Mouse (Mus musculus): ENCODE results near the gene Chka. TPM values are rescaled to one million over a fixed set of nuclear protein-coding genes. Genes with fewer than 3 reads are reported as not detected.

The Chka gene
- polyA plus RNA-seq, 1 experiment from 2014 or later: 24.1 TPM

DNA sequence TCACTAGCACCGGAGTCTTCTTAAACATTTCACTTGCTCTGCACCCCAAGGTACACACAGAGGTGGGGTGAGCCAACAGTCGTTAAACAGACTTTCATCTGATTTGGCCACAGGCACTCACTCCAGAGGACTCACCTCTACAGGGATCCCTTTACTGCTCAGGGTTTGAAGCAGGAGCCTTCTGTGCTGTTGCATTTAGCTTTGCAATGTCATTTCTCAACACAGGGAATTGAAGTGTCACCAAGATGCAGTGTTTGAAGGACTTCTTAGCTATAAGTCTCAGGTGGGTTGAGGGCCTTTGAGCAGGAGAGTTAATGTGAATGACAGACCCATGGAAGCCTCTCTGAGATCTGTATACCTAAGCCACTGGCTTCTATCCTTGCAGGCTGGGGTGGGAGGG, 7.9 kb upstream of the Chka start:
- WGBS: 82% methylated on average over 2 of the region's 2 CpGs
- no peak for ATAC-seq (replicated peaks; ENCODE audit: extremely low read depth, insufficient read depth, low FRiP score)
- no peak overlapping the region; the same call in 1 of the 2 replicates for H3K27ac ChIP-seq (ENCODE audit: low read length)

DNA sequence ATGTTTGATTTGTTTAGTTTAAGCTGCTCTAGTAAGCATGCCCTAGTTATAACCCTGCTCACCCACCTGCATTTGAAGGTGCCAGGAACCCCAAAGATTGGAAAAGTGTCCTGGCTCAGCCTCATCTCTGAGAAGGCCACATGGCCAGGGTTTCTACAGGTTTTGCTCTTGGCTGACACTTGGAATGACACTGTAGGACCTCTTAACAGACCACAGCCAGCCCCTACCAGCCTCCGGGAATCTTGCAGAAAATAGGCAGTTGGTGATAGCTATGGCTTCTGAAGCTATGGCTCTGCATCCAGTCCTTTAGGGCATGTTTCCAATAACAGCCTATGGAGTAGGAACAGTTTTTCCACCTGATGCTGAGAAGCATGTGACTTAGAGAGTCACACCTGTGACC, 6.7 kb upstream of the Chka start:
- H3K4me1 ChIP-seq (ENCODE audit: control insufficient read depth, insufficient read depth, low read length): peaks cover 5% of the 10 kb centered on the region; the same call in 1 of the 2 replicates
- no peaks in the 10 kb centered on the region for H3K36me3 ChIP-seq (ENCODE audit: control insufficient read depth, insufficient read depth)
- H3K27ac ChIP-seq (ENCODE audit: low read length): no peak overlapping the region
- no peaks in the 10 kb centered on the region for H3K9me3 ChIP-seq (replicated peaks; ENCODE audit: control insufficient read depth, low read length)
- H3K27me3 ChIP-seq (ENCODE audit: control insufficient read depth, insufficient read depth, low read length): no peaks in the 10 kb centered on the region
- H3K4me2 ChIP-seq (ENCODE audit: low read depth, low read length): no peak overlapping the region
- H3K4me3 ChIP-seq (ENCODE audit: low read length): no peak overlapping the region
- 94% methylated on average over 1 of the region's 1 CpGs for WGBS
- H3K9ac ChIP-seq (ENCODE audit: low read length): no peak overlapping the region
- ATAC-seq (replicated peaks; ENCODE audit: extremely low read depth, insufficient read depth, low FRiP score): no peak

More for the DNA sequence above, 7.9 kb upstream of the Chka start:
- Histone ChIP-seq H3K9ac (ENCODE audit: low read length) (no peak overlapping the region), H3K36me3 (ENCODE audit: control insufficient read depth, insufficient read depth) (no peaks in the 10 kb centered on the region), H3K27me3 (ENCODE audit: control insufficient read depth, insufficient read depth, low read length) (no peaks in the 10 kb centered on the region), H3K9me3 (replicated peaks; ENCODE audit: control insufficient read depth, low read length) (no peaks in the 10 kb centered on the region), H3K4me1 (ENCODE audit: control insufficient read depth, insufficient read depth, low read length) (peaks cover 5% of the 10 kb centered on the region; the same call in 1 of the 2 replicates), H3K4me2 (ENCODE audit: low read depth, low read length) (no peak overlapping the region), H3K4me3 (ENCODE audit: low read length) (no peak overlapping the region)

GRCm38 (mm10) chr19:3845339-3845738, 6.2 kb upstream of the Chka start:
- peaks cover 2% of the 10 kb centered on the region; the same call in 1 of the 2 replicates for H3K4me1 ChIP-seq (ENCODE audit: control insufficient read depth, insufficient read depth, low read length)
- WGBS: 89% methylated on average over 11 of the region's 11 CpGs
- H3K36me3 ChIP-seq (ENCODE audit: control insufficient read depth, insufficient read depth): no peaks in the 10 kb centered on the region
- no peaks in the 10 kb centered on the region for H3K9me3 ChIP-seq (replicated peaks; ENCODE audit: control insufficient read depth, low read length)
- ATAC-seq (replicated peaks; ENCODE audit: extremely low read depth, insufficient read depth, low FRiP score): no peak
- H3K4me2 ChIP-seq (ENCODE audit: low read depth, low read length): no peak overlapping the region
- no peaks in the 10 kb centered on the region for H3K27me3 ChIP-seq (ENCODE audit: control insufficient read depth, insufficient read depth, low read length)
- no peak overlapping the region for H3K4me3 ChIP-seq (ENCODE audit: low read length)
- H3K9ac ChIP-seq (ENCODE audit: low read length): no peak overlapping the region
- H3K27ac ChIP-seq (ENCODE audit: low read length): no peak overlapping the region

DNA sequence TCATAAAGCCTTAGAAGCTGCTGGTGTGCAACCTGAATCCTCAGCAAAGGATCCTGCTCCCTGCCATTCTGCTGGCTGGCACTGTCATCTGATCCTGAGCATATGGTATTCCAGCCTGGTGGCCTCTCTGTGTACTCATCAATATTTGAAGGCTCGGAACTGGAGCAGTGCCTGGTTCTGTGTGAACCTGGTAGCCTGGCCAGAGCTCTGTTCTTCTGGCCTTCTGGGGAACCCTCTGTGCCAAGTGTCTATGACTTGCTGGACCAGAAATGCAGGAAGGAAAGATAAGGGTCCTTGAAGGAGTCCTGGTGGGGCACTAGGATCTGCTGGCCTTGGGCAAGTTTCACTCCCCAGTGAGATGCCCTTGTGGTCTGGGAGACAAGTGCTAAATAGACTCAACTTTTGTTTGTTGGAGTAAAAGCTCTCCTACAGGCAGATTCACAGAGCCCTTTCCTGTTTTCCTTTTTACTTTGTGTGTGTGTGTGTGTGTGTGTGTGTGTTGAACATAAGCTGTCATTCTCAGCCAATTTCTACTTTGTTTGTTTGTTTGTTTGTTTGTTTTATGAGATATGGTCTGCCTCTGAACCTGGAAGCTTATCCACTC, 5.7 kb upstream of the Chka start:
- 83% methylated on average over 1 of the region's 1 CpGs for WGBS
- Histone ChIP-seq H3K4me1 (ENCODE audit: control insufficient read depth, insufficient read depth, low read length) (peaks cover 2% of the 10 kb centered on the region; the same call in 1 of the 2 replicates), H3K9me3 (replicated peaks; ENCODE audit: control insufficient read depth, low read length) (no peaks in the 10 kb centered on the region), H3K9ac (ENCODE audit: low read length) (no peak overlapping the region), H3K4me3 (ENCODE audit: low read length) (no peak overlapping the region), H3K27me3 (ENCODE audit: control insufficient read depth, insufficient read depth, low read length) (no peaks in the 10 kb centered on the region), H3K27ac (ENCODE audit: low read length) (no peak overlapping the region), H3K36me3 (ENCODE audit: control insufficient read depth, insufficient read depth) (no peaks in the 10 kb centered on the region), H3K4me2 (ENCODE audit: low read depth, low read length) (no peak overlapping the region)
- no peak for ATAC-seq (replicated peaks; ENCODE audit: extremely low read depth, insufficient read depth, low FRiP score)

DNA sequence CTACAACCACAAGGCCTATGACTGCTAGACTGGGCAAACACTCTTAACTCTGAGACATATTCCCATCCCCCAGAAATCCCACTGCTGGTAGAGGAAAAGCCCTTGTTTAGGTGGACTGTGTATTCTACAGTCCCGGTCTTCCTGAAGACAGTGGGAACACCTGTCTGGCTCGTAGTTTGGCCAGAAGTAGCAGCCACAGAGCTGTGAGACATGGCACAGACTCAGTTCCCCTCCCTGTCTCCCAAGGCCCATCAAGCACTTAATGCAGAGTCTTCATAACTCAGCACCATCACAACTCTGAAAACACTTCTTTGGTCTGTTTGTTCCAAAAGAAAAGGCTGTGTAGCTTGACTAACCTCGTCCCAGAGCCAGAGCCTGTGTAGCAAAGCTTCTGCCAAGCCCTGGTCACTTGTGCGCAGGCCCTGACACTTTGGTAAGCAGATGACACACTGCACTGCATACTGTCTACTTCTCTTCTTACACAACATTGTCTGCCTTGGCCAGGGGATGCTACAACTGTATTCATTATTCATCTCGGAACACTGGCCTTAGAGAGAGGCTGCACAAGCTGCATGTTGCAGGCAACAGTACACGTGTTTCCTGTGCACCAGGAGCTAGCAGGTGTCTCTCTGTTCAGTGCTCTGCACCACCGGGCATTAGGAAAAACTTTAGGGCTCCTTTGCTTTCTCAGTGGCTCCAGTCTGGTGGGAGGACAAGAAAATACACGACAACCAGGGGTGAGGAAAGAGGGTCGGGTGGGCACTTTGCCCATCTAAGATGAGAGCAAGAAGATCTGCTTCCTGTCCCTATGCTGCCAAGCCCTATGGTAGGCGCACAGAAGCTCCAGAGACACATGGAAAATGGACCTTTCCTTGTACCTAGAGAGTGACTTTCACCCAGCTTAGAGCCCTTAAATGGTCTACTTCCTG, 4.6 kb upstream of the Chka start:
- ATAC-seq (replicated peaks; ENCODE audit: extremely low read depth, insufficient read depth, low FRiP score): no peak
- whole genome bisulfite sequencing: 73% methylated on average over 10 of the region's 10 CpGs

GRCm38 (mm10) chr19:3847711-3848110, 3.9 kb upstream of the Chka start:
- H3K9ac ChIP-seq (ENCODE audit: low read length): no peak overlapping the region
- no peaks in the 10 kb centered on the region for H3K27me3 ChIP-seq (ENCODE audit: control insufficient read depth, insufficient read depth, low read length)
- no peak overlapping the region for H3K4me2 ChIP-seq (ENCODE audit: low read depth, low read length)
- 78% methylated on average over 5 of the region's 5 CpGs for WGBS
- no peak for ATAC-seq (replicated peaks; ENCODE audit: extremely low read depth, insufficient read depth, low FRiP score)
- peaks cover 6% of the 10 kb centered on the region; the same call in 1 of the 2 replicates for H3K4me1 ChIP-seq (ENCODE audit: control insufficient read depth, insufficient read depth, low read length)
- H3K9me3 ChIP-seq (replicated peaks; ENCODE audit: control insufficient read depth, low read length): no peaks in the 10 kb centered on the region
- no peak overlapping the region for H3K4me3 ChIP-seq (ENCODE audit: low read length)
- H3K27ac ChIP-seq (ENCODE audit: low read length): no peak overlapping the region
- H3K36me3 ChIP-seq (ENCODE audit: control insufficient read depth, insufficient read depth): no peaks in the 10 kb centered on the region

More for the DNA sequence above, 4.6 kb upstream of the Chka start:
- peaks cover 6% of the 10 kb centered on the region; the same call in 1 of the 2 replicates for H3K4me1 ChIP-seq (ENCODE audit: control insufficient read depth, insufficient read depth, low read length)
- no peak overlapping the region for H3K9ac ChIP-seq (ENCODE audit: low read length)
- H3K4me3 ChIP-seq (ENCODE audit: low read length): no peak overlapping the region
- H3K27ac ChIP-seq (ENCODE audit: low read length): no peak overlapping the region
- H3K9me3 ChIP-seq (replicated peaks; ENCODE audit: control insufficient read depth, low read length): no peaks in the 10 kb centered on the region
- H3K4me2 ChIP-seq (ENCODE audit: low read depth, low read length): no peak overlapping the region
- H3K27me3 ChIP-seq (ENCODE audit: control insufficient read depth, insufficient read depth, low read length): no peaks in the 10 kb centered on the region
- no peaks in the 10 kb centered on the region for H3K36me3 ChIP-seq (ENCODE audit: control insufficient read depth, insufficient read depth)

DNA sequence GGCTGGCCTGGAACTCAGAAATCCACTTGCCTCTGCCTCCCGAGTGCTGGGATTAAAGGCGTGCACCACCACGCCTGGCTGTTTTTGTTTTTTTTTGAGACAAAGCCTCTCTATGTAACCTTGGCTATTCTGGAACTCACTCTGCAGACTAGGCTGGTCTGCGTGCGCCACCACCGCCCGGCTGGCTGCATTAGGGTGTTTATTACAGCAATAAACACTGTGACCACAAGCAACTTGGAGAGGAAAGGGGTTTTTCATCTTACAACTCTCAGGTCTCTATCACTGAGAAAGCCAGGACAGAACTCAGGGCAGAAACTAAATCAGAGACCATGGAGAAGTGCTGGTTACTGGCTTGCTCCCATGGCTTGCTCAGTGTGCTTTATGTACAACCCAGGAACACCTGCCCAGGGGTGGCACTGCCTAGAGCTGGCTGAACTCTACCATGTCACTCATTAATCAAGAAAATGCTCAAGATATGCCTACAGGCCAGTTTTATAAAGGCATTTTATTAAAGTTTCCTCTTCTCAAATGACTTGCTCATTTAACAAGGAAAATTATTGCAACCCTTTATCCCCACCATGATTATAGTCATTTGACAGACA, 3.3 kb upstream of the Chka start:
- Histone ChIP-seq H3K9ac (ENCODE audit: low read length) (no peak overlapping the region), H3K36me3 (ENCODE audit: control insufficient read depth, insufficient read depth) (no peaks in the 10 kb centered on the region), H3K4me1 (ENCODE audit: control insufficient read depth, insufficient read depth, low read length) (peaks cover 9% of the 10 kb centered on the region), H3K27ac (ENCODE audit: low read length) (no peak overlapping the region), H3K4me2 (ENCODE audit: low read depth, low read length) (no peak overlapping the region), H3K4me3 (ENCODE audit: low read length) (no peak overlapping the region), H3K9me3 (replicated peaks; ENCODE audit: control insufficient read depth, low read length) (no peaks in the 10 kb centered on the region), H3K27me3 (ENCODE audit: control insufficient read depth, insufficient read depth, low read length) (no peaks in the 10 kb centered on the region)
- 84% methylated on average over 7 of the region's 7 CpGs for WGBS
- no peak for ATAC-seq (replicated peaks; ENCODE audit: extremely low read depth, insufficient read depth, low FRiP score)

- 81% methylated on average over 2 of the region's 2 CpGs for WGBS
- Histone ChIP-seq H3K9ac (ENCODE audit: low read length) (no peak overlapping the region), H3K4me3 (ENCODE audit: low read length) (no peak overlapping the region), H3K36me3 (ENCODE audit: control insufficient read depth, insufficient read depth) (no peaks in the 10 kb centered on the region), H3K4me1 (ENCODE audit: control insufficient read depth, insufficient read depth, low read length) (peaks cover 14% of the 10 kb centered on the region), H3K4me2 (ENCODE audit: low read depth, low read length) (no peak overlapping the region), H3K9me3 (replicated peaks; ENCODE audit: control insufficient read depth, low read length) (no peaks in the 10 kb centered on the region), H3K27ac (ENCODE audit: low read length) (no peak overlapping the region), H3K27me3 (ENCODE audit: control insufficient read depth, insufficient read depth, low read length) (no peaks in the 10 kb centered on the region)
- ATAC-seq (replicated peaks; ENCODE audit: extremely low read depth, insufficient read depth, low FRiP score): no peak
Observed at GRCm38 (mm10) chr19:3849251-3849650, 2.3 kb upstream of the Chka start.

DNA sequence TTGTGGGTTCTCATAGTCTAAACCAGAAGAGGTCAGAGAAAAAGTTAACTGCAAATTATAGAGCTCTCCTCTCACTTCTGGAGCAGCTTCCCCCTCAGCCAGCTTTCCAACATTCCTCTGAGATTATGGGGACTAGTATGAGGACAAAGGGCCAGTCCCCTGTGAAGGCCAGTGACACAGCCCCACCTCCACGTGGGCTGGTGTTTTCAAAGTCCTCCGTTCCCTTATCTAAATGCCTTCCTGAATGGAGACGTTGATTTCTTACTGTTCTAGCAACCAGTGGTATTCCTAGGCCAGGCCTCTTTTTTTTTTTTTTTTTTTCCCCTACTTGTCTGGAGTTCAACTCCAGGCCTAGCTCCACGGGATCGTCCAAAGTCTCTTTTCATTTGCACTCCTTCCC, 1.5 kb upstream of the Chka start:
- Histone ChIP-seq H3K27ac (ENCODE audit: low read length) (no peak overlapping the region), H3K9ac (ENCODE audit: low read length) (no peak overlapping the region), H3K4me2 (ENCODE audit: low read depth, low read length) (no peak overlapping the region), H3K27me3 (ENCODE audit: control insufficient read depth, insufficient read depth, low read length) (no peaks in the 10 kb centered on the region), H3K4me1 (ENCODE audit: control insufficient read depth, insufficient read depth, low read length) (peaks cover 17% of the 10 kb centered on the region), H3K9me3 (replicated peaks; ENCODE audit: control insufficient read depth, low read length) (no peaks in the 10 kb centered on the region), H3K36me3 (ENCODE audit: control insufficient read depth, insufficient read depth) (no peaks in the 10 kb centered on the region), H3K4me3 (ENCODE audit: low read length) (no peak overlapping the region)
- no peak for ATAC-seq (replicated peaks; ENCODE audit: extremely low read depth, insufficient read depth, low FRiP score)
- 30% methylated on average over 5 of the region's 5 CpGs for WGBS
